Mouse (Mus musculus) thymus, adult 2 months (tissue): ENCODE results near the gene Plod2. TPM values are rescaled to one million over a fixed set of nuclear protein-coding genes. Genes with fewer than 3 reads are reported as not detected.

Experiments
- DNase-seq: peaks from one replicate; pipeline ENCODE4 v3.0.0; 2021
- H3K27ac ChIP-seq: fragments of 200-500 bp; 2 replicates; pipeline ENCODE4 v1.5.1; 2012; ENCODE audit warnings: low read length, control low read depth; ENCODE audit not compliant: control insufficient read depth, insufficient read depth
- H3K27me3 ChIP-seq: fragments of 200-500 bp; 2 replicates; pipeline ENCODE4 v1.6.1; 2012; ENCODE audit warnings: mild to moderate bottlenecking, low read length, moderate library complexity, mixed read lengths; ENCODE audit not compliant: control insufficient read depth, insufficient read depth
- H3K36me3 ChIP-seq: fragments of 200-500 bp; 2 replicates; pipeline ENCODE4 v1.6.1; 2012; ENCODE audit warnings: mild to moderate bottlenecking, low read length, moderate library complexity; ENCODE audit not compliant: control insufficient read depth, insufficient read depth
- H3K4me1 ChIP-seq: fragments of 200-500 bp; replicated peaks from 2 replicates; pipeline ENCODE4 v1.6.1; 2012; ENCODE audit warnings: low read length; ENCODE audit not compliant: control insufficient read depth, insufficient read depth
- H3K4me3 ChIP-seq: fragments of 200-500 bp; 2 replicates; pipeline ENCODE4 v1.5.1; 2012; ENCODE audit warnings: mild to moderate bottlenecking, low read length, control low read depth, moderate library complexity; ENCODE audit not compliant: control insufficient read depth, insufficient read depth
- CTCF ChIP-seq: fragments of 200-500 bp; IDR thresholded peaks from 2 replicates; pipeline ENCODE4 v1.5.1; 2012; ENCODE audit warnings: mild to moderate bottlenecking, control low read depth, low read length, moderate library complexity, borderline replicate concordance; ENCODE audit not compliant: control insufficient read depth, poor library complexity, insufficient read depth; ENCODE audit errors: extremely low read depth
- POLR2A ChIP-seq: fragments of 200-500 bp; IDR thresholded peaks from 2 replicates; pipeline ENCODE4 v1.6.1; 2012; ENCODE audit warnings: mild to moderate bottlenecking, low read length, control low read depth, moderate library complexity; ENCODE audit not compliant: control insufficient read depth, poor library complexity, insufficient read depth; ENCODE audit errors: extremely low read depth
- WGBS: fragments of 180-500 bp; shearing (Covaris S2); methylation state at CpG from one replicate; pipeline ENCODE4 v1.1.7; 2018; 5-methylcytosine and 5-hydroxymethylcytosine counted together
- polyA plus RNA-seq: library from polyadenylated mRNA; depleted of rRNA; stranded (reverse); fragments of >200 nt; gene quantifications from 2 replicates; pipeline ENCODE4 v1.2.3, GENCODE M21; 2012

The Plod2 gene
- polyA plus RNA-seq, 1 experiment, result 3.6 TPM

DNA sequence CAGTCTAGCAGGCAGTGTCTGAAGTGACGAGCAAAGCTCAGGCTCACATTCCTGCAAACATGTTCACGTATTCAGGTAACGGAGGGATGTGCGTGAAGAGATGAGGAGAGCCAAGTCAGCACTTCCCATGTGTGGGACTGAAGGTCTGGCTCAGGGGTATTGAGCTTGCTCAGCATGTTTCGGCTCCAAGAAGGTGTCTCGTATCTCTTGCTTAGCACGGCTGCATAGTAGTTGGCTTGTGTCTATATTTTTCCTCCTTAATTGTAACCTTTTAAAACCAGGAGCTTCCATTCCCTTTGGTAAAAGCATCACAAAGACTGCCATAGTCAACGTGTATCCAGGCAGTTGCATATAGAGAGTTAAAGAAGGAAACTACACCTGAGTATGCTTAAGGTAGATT lies 50.7 kb downstream of the Plod2 start:
- no peak for TF ChIP-seq POLR2A
- no peak for TF ChIP-seq CTCF
- no peak for DNase-seq
- Histone ChIP-seq H3K27ac (no peak overlapping the region), H3K4me3 (no peak overlapping the region), H3K4me1 (no peaks in the 10 kb centered on the region), H3K36me3 (no peaks in the 10 kb centered on the region), H3K27me3 (no peaks in the 10 kb centered on the region)
- 96% methylated on average over 8 of the region's 8 CpGs for WGBS

DNA sequence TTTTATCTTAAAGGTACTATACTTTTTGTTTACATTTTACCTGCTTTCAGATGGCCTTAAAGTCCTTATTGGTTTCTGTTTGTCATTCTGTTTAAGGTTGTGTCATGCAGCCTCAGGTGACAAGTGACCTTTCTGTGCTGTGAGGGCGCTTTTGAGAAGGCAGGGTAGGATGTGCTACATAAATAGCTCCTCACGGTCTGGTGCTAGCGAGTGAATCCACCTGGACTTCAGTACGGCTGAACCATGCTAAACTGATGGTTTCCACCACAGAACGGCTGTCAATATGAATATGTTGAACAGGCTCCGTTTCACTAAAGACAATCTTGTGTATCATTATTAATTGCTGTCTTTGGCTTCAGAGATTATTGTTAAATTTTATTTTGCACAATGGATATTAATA lies 52.5 kb downstream of the Plod2 start:
- H3K36me3 ChIP-seq, result no peaks in the 10 kb centered on the region
- H3K27ac ChIP-seq, result no peak overlapping the region
- H3K27me3 ChIP-seq, result no peaks in the 10 kb centered on the region
- H3K4me1 ChIP-seq, result no peaks in the 10 kb centered on the region
- 95% methylated on average over 6 of the region's 6 CpGs for WGBS
- DNase-seq, result no peak
- H3K4me3 ChIP-seq, result no peak overlapping the region
- TF ChIP-seq POLR2A, result no peak
- no peak for TF ChIP-seq CTCF

DNA sequence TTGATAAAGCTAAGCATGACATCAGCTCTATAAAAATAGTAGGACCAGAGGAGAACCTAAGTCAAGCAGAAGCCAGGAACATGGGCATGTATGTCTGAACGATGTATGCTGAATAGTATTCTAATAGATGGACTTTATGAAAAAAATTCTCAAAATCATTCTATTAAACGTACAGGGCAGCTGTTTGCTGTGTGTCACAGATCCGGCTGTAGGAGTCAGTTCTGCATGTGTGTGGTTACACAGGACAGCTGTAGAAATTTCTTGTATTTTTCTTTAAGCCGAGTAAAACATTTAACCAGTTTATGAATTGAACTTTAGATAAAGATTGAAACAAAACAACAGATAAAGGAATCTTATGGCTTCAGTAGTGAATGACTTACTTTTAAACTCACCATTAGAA lies 53.3 kb downstream of the Plod2 start:
- Histone ChIP-seq H3K27ac (no peak overlapping the region), H3K4me1 (no peaks in the 10 kb centered on the region), H3K4me3 (no peak overlapping the region), H3K27me3 (no peaks in the 10 kb centered on the region), H3K36me3 (no peaks in the 10 kb centered on the region)
- DNase-seq, result no peak
- WGBS, result 97% methylated on average over 4 of the region's 4 CpGs
- TF ChIP-seq POLR2A (no peak), CTCF (no peak)

DNA sequence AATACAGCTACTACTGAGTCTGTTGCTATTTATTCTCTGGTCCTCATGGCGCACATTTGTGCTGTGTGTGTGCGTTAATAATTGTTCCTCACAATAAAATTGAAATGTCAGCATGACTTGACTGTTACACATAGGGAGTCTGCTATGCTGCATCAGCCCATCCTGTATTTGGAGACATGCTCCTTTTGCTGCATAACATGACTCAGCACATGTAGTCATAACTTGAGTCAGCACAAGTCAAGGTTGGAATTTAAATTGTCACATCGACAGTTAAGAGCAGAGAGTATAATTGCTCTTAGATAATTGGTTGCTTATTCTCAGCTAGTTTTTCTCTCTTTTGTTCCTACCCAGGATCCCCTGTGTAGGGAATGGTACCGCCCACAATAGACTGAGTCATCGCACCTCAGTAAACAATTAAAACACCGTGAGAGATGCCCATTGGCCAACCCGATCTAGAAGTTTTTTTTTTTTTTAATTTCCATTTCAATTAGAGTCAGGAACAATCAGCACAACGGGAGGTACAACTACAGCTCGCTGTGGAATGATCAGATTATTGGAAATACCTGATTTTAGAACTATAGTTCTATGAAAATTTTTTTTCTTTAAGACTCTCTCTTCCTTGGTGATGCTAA lies 55.0 kb downstream of the Plod2 start:
- WGBS, result 97% methylated on average over 9 of the region's 9 CpGs
- Histone ChIP-seq H3K4me1 (no peaks in the 10 kb centered on the region), H3K27ac (no peak overlapping the region), H3K4me3 (no peak overlapping the region), H3K36me3 (no peaks in the 10 kb centered on the region), H3K27me3 (no peaks in the 10 kb centered on the region)
- no peak for DNase-seq
- TF ChIP-seq POLR2A, result no peak
- no peak for TF ChIP-seq CTCF

DNA sequence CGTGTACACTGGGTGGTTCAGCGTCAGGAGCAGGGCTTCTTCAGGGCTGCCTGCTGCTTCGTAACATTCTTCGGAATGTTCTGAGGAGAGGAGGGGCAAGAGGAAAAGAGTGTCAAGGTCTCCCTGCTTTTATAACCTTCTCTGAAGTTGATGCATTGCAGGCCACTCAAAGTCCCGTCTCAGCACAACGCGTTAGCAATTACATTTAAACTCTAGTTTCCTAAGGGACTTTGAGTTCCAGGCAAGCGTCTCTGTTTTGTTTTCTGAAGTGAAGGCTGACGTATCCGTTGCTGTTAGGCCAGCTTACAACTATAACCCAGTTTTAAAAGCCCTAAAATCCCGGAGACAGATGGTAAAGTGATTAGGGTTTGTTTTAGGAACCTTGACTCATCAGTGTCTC lies 55.8 kb downstream of the Plod2 start:
- H3K27me3 ChIP-seq, result no peaks in the 10 kb centered on the region
- no peak overlapping the region for H3K27ac ChIP-seq
- TF ChIP-seq POLR2A (no peak), CTCF (no peak)
- no peaks in the 10 kb centered on the region for H3K36me3 ChIP-seq
- no peak overlapping the region for H3K4me3 ChIP-seq
- 96% methylated on average over 11 of the region's 11 CpGs for WGBS
- no peak for DNase-seq
- H3K4me1 ChIP-seq, result no peaks in the 10 kb centered on the region

DNA sequence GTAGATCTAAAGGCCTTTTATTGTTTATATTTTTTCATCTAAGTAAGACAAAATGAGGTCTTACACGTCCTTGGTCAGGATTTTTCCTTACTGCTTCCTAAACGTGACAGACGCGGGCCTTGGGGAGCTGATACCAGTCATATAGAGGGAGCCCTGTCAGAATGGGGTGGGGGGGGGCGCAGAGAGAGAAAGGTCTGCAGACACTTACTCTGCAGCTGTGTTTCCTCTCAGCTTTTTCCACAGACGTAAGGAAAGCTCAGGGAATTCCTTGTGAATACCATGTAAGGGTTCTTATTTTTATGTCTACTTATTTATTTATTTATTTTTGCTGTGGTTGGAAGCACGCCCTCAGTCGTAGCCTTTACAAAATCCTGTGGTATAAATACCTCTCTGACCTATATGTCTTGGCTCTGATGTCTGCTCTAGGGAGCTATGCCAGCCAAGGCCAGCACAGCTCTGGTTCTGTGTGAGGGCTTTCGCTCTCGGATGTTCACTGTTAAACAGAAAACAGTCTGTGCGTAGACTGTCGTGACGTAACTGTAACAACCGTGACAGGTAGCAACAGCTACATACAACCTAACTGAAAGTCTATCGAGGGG lies 58.0 kb downstream of the Plod2 start:
- WGBS, result 96% methylated on average over 15 of the region's 15 CpGs
- Histone ChIP-seq H3K4me3 (no peak overlapping the region), H3K4me1 (no peaks in the 10 kb centered on the region), H3K36me3 (no peaks in the 10 kb centered on the region), H3K27me3 (no peaks in the 10 kb centered on the region), H3K27ac (no peak overlapping the region)
- no peak for TF ChIP-seq POLR2A
- TF ChIP-seq CTCF, result no peak
- DNase-seq, result no peak
